Mouse (Mus musculus): ENCODE data around the gene Olfr63.
"Not testable (repeated sequence)": the region's sequence is repeated elsewhere in the genome, so short reads cannot be mapped to it uniquely, and the experiment has no call there.

Gene Olfr63

GRCm38 (mm10) chr17:33264376-33264775 is at the start of gene Olfr63:
Gene Olfr63, plus strand, starts transcription at chr17:33264676.
- no peak for DNase-seq

- no peak for DNase-seq
These were observed 42.9 kb upstream of the Olfr63 start, which contains the start of gene Olfr1564 for GRCm38 (mm10) chr17:33221590-33221989. Gene Olfr1564, minus strand, starts transcription at chr17:33221690.

DNA sequence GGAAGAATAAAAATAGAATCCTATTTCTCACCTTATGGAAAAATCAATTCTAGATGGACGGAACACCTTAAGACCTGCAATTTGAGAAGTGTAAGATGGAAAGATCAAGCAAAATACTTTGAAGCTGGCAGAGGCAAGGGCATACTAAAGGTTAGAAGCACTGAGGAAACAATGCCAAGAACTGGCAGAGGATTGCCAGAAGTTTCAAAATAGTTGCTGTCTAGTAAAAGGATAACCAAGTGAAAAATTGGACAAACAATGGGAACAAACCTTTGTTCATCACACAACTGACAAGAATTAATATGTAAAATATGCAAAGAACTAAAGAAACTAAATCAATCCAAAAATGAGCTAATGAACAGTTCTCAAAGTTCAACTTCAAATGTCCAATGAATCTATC is 27.8 kb upstream of the Olfr63 start:
- not testable (repeated sequence) for DNase-seq

- DNase-seq: not testable (repeated sequence)
These were observed 9.8 kb upstream of the Olfr63 start, which contains the start of gene Zfp955a for GRCm38 (mm10) chr17:33254530-33255318. Gene Zfp955a, minus strand, starts transcription at chr17:33255145.

DNA sequence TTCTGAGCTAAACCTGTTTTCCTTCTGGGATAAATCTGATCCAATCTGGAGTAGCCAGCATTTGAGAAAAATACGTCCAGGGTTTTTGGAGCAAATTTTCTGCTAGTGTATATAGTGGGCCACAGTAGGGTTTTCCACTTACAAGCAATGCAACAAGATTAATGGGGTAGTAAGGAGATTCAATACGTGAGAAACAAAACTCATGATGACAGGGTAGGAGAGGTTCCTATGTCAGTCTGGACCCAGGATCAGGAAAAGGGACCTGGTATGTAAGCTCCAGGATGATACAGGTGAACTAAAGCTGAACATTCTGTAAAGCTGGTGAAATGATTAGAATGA is 9.2 kb upstream of the Olfr63 start:
- DNase-seq: not testable (repeated sequence)

DNA sequence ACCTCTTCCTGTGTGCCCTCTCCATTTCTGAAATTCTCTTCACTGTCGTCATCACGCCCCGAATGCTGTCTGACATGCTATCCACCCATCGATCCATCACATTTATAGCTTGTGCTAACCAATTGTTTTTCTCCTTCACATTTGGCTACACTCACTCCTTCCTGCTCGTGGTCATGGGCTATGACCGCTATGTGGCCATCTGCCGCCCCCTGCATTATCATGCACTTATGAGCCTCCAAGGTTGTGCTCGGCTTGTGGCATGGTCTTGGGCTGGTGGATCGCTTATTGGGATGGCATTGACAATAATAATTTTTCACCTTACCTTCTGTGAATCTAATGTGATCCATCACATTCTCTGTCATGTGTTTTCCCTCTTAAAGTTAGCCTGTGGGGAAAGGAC is 4.4 kb downstream of the Olfr63 start:
- no peak for DNase-seq

GRCm38 (mm10) chr17:33289039-33289875 is 24.8 kb downstream of the Olfr63 start, which contains the start of gene Zfp955b:
Gene Zfp955b, plus strand, starts transcription at chr17:33289544.
- not testable (repeated sequence) for DNase-seq

DNA sequence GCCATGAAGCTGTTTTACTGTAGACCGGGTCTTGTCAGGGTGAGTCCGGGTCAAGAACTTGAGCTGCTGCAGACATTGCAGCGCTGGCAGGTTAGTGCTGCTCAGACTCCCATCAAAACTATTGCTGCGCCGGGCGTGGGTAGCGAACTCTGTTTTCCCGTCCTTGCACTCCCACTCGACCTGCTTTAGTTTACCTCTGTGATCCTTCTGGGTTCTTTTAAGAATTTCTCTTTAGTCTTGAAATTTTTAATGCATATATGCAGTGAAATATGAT is 25.3 kb downstream of the Olfr63 start:
- not testable (repeated sequence) for DNase-seq
